ENCODE assay signal across 13 mouse cellular contexts in genomic region chr4:151355505-151355904, GRCm38 (mm10).
DNase-seq lines count a peak whose midpoint lies in the region; ATAC-seq and TF ChIP-seq lines count a peak whose summit lies in the region.
"Had no signal": no experiment of that assay in that cellular context is flagged by ENCODE, and none has a peak within 500 bp of the region (broad histone marks: within the 10 kb centered on the region; RNA-seq: fewer than 3 reads in every experiment).

No protein-coding gene starts in this region.

- H3K9me3 ChIP-seq in limb, embryonic 12.5 days, result no peaks in the 10 kb centered on the region
- no peaks in the 10 kb centered on the region for H3K9me3 ChIP-seq in limb, embryonic 10.5 days (replicated peaks)
- no peaks in the 10 kb centered on the region for H3K9me3 ChIP-seq in intestine, embryonic 16.5 days (ENCODE audit: control insufficient read depth, low read length)
- no peaks in the 10 kb centered on the region for H3K9me3 ChIP-seq in neural tube, embryonic 13.5 days
- H3K9me3 ChIP-seq: heart, embryonic 10.5 days; liver, embryonic 13.5 days; midbrain, embryonic 12.5 days had no signal

- 56% methylated on average over 12 of the region's 12 CpGs for WGBS in cerebellum, adult 2 months
- WGBS in limb, embryonic 12.5 days, result 20% methylated on average over 12 of the region's 12 CpGs
- WGBS in limb, embryonic 10.5 days, result 22% methylated on average over 12 of the region's 12 CpGs
- 11% methylated on average over 12 of the region's 12 CpGs for WGBS in intestine, embryonic 16.5 days
- 13% methylated on average over 12 of the region's 12 CpGs for WGBS in neural tube, embryonic 13.5 days

- TF ChIP-seq POLR2A in cerebellum, adult 2 months (IDR thresholded peaks at IDR 0.05; ENCODE audit: borderline replicate concordance, insufficient read depth, low read length), result no peak

- ATAC-seq in limb, embryonic 12.5 days (ENCODE audit: insufficient number of reproducible peaks, insufficient read depth, low FRiP score, low TSS enrichment, low read depth), result no peak
- ATAC-seq in intestine, embryonic 16.5 days, result no peak
- peak; percentile 49 for ATAC-seq in neural tube, embryonic 13.5 days (ENCODE audit: low read depth)
- ATAC-seq: forebrain, embryonic 14.5 days had no signal

- H3K9ac ChIP-seq in limb, embryonic 12.5 days (replicated peaks), result 0 out of 2 replicates have a peak overlapping the region, but pooled peaks have one; percentile 27
- H3K9ac ChIP-seq in intestine, embryonic 16.5 days (ENCODE audit: low read depth, low read length), result no peak overlapping the region
- peak overlapping the region; percentile 54 for H3K9ac ChIP-seq in neural tube, embryonic 13.5 days
- H3K9ac ChIP-seq: liver, embryonic 13.5 days; midbrain, embryonic 12.5 days had no signal

- H3K27ac ChIP-seq in cerebellum, adult 2 months (ENCODE audit: insufficient read depth, low read length), result no peak overlapping the region
- H3K27ac ChIP-seq in limb, embryonic 12.5 days, result no peak overlapping the region
- H3K27ac ChIP-seq in limb, embryonic 10.5 days, result no peak overlapping the region; the same call in 1 of the 2 replicates
- no peak overlapping the region for H3K27ac ChIP-seq in intestine, embryonic 16.5 days (ENCODE audit: low read length)
- peak overlapping the region; percentile 85 for H3K27ac ChIP-seq in neural tube, embryonic 13.5 days (replicated peaks)
- H3K27ac ChIP-seq: liver, embryonic 13.5 days; midbrain, embryonic 12.5 days had no signal

- no peaks in the 10 kb centered on the region for H3K36me3 ChIP-seq in limb, embryonic 12.5 days
- H3K36me3 ChIP-seq in limb, embryonic 10.5 days, result no peaks in the 10 kb centered on the region
- H3K36me3 ChIP-seq in intestine, embryonic 16.5 days (ENCODE audit: control insufficient read depth, insufficient read depth, low read length), result no peaks in the 10 kb centered on the region
- H3K36me3 ChIP-seq in neural tube, embryonic 13.5 days, result no peaks in the 10 kb centered on the region
- H3K36me3 ChIP-seq: heart, embryonic 10.5 days; liver, embryonic 13.5 days; midbrain, embryonic 12.5 days had no signal

- no peak for TF ChIP-seq CTCF in cerebellum, adult 2 months (IDR thresholded peaks at IDR 0.05; ENCODE audit: borderline replicate concordance, insufficient read depth, low read depth, low read length)

- peak overlapping the region; percentile 15; the same call in 1 of the 2 replicates for H3K4me2 ChIP-seq in limb, embryonic 12.5 days
- 0 out of 2 replicates have a peak overlapping the region, but pooled peaks have one; percentile 12 for H3K4me2 ChIP-seq in intestine, embryonic 16.5 days (ENCODE audit: low read depth, low read length)
- peak overlapping the region; percentile 24 for H3K4me2 ChIP-seq in neural tube, embryonic 13.5 days
- H3K4me2 ChIP-seq: liver, embryonic 13.5 days; midbrain, embryonic 12.5 days had no signal

- no peaks in the 10 kb centered on the region for H3K27me3 ChIP-seq in cerebellum, adult 2 months (ENCODE audit: control insufficient read depth, insufficient read depth, low read length)
- H3K27me3 ChIP-seq in limb, embryonic 12.5 days, result peaks cover 27% of the 10 kb centered on the region
- peaks cover 33% of the 10 kb centered on the region for H3K27me3 ChIP-seq in limb, embryonic 10.5 days (ENCODE audit: low read depth, poor library complexity, severe bottlenecking)
- 0 out of 2 replicates have a peak, but pooled peaks cover 2% of the 10 kb centered on the region for H3K27me3 ChIP-seq in intestine, embryonic 16.5 days (replicated peaks; ENCODE audit: control insufficient read depth, insufficient read depth, low read length)
- no peaks in the 10 kb centered on the region for H3K27me3 ChIP-seq in neural tube, embryonic 13.5 days
- H3K27me3 ChIP-seq: liver, embryonic 13.5 days had no signal

- intact Hi-C loops in gastrocnemius, postnatal 14 days (cut with DNase I; ENCODE audit: low total_unique reads), result no loop called here

- H3K4me1 ChIP-seq in cerebellum, adult 2 months (ENCODE audit: control insufficient read depth, insufficient read depth, low read length), result no peaks in the 10 kb centered on the region
- peaks cover 20% of the 10 kb centered on the region for H3K4me1 ChIP-seq in limb, embryonic 12.5 days (replicated peaks)
- peaks cover 34% of the 10 kb centered on the region for H3K4me1 ChIP-seq in limb, embryonic 10.5 days
- peaks cover 13% of the 10 kb centered on the region for H3K4me1 ChIP-seq in intestine, embryonic 16.5 days (ENCODE audit: control insufficient read depth, insufficient read depth, low read length)
- peaks cover 47% of the 10 kb centered on the region for H3K4me1 ChIP-seq in neural tube, embryonic 13.5 days (replicated peaks)
- H3K4me1 ChIP-seq: liver, embryonic 13.5 days had no signal

- DNase-seq in cerebellum, postnatal 10 days, result peak; percentile 40 to 45
- DNase-seq in cerebellum, adult 2 months, result no peak
- no peak for DNase-seq in limb, embryonic 10.5 days (ENCODE audit: low spot score)
- DNase-seq in heart, adult 8-10 months (ENCODE audit: low spot score), result no peak
- no peak for DNase-seq in gastrocnemius, postnatal 14 days
- DNase-seq: cerebellum, adult 9-10 months; liver, embryonic 13.5 days had no signal

- no peak overlapping the region for H3K4me3 ChIP-seq in cerebellum, adult 2 months (replicated peaks; ENCODE audit: insufficient read depth, low read depth, low read length)
- no peak overlapping the region for H3K4me3 ChIP-seq in limb, embryonic 12.5 days (replicated peaks)
- no peak overlapping the region for H3K4me3 ChIP-seq in limb, embryonic 10.5 days
- no peak overlapping the region for H3K4me3 ChIP-seq in intestine, embryonic 16.5 days (ENCODE audit: low read length)
- H3K4me3 ChIP-seq in neural tube, embryonic 13.5 days, result no peak overlapping the region
- H3K4me3 ChIP-seq: heart, embryonic 10.5 days; liver, embryonic 13.5 days; midbrain, embryonic 12.5 days had no signal

Comparison
In these comparisons a context has a peak if more than half of its experiments do, and no peak if none do; other contexts are left out.
1. DNase-seq: peak in cerebellum, postnatal 10 days (2 of 2); none in cerebellum, adult 2 months (0 of 2), limb, embryonic 10.5 days (single experiment), heart, adult 8-10 months (single experiment) and gastrocnemius, postnatal 14 days (single experiment).
2. Peak in every context shown above with its lines, with median percentiles within 50 percentile points of each other: H3K4me2 ChIP-seq.